Mouse (Mus musculus) gonadal fat pad, adult 2 months (tissue): ENCODE data around the gene C1rl. TPM values are rescaled to one million over a fixed set of nuclear protein-coding genes. Genes with fewer than 3 reads are reported as not detected.

Experiments
- polyA plus RNA-seq: library from polyadenylated mRNA; depleted of rRNA; stranded (reverse); fragments of >200 nt; gene quantifications from 2 replicates; pipeline ENCODE4 v1.2.3, GENCODE M21; 2012; rRNA removed

The C1rl gene
- polyA plus RNA-seq, 1 experiment = 4.0 TPM

Other genes starting within 250 kb of the C1rl start
- 3.0 and 4.6 TPM in 2 replicates for gene Cd163, start 188.5 kb upstream of the C1rl start, polyA plus RNA-seq
- gene Pex5, start 78.0 kb upstream of the C1rl start, polyA plus RNA-seq = 56.4 and 60.9 TPM in 2 replicates
- 11.2 and 31.7 TPM in 2 replicates for gene Clstn3, start 28.3 kb upstream of the C1rl start, polyA plus RNA-seq
- gene C1ra, start 19.3 kb downstream of the C1rl start, polyA plus RNA-seq = 39.6 and 67.0 TPM in 2 replicates
- 141 and 152 TPM in 2 replicates for gene C1s1, start 49.2 kb downstream of the C1rl start, polyA plus RNA-seq
- 0.10 TPM in 1 of 2 replicates, not detected in the other for gene C1rb, start 77.2 kb downstream of the C1rl start, polyA plus RNA-seq
- 2.1 and 2.5 TPM in 2 replicates for gene C1s2, start 143.0 kb downstream of the C1rl start, polyA plus RNA-seq
- gene Lpcat3, start 169.9 kb downstream of the C1rl start, polyA plus RNA-seq = 141 and 147 TPM in 2 replicates
- 43.6 and 44.2 TPM in 2 replicates for gene Emg1, start 219.1 kb downstream of the C1rl start, polyA plus RNA-seq
- 131 and 138 TPM in 2 replicates for gene Phb2, start 219.2 kb downstream of the C1rl start, polyA plus RNA-seq
- gene Ptpn6, start 245.6 kb downstream of the C1rl start, polyA plus RNA-seq = 24.2 and 25.2 TPM in 2 replicates
- 329 and 371 TPM in 2 replicates for gene Grcc10, start 248.3 kb downstream of the C1rl start, polyA plus RNA-seq